Mouse (Mus musculus): ENCODE measurements around the gene Cilp2. TPM values are rescaled to one million over a fixed set of nuclear protein-coding genes. Genes with fewer than 3 reads are reported as not detected.

Gene Cilp2
- polyA plus RNA-seq, 1 experiment from 2014 or later = 0.03 TPM

GRCm38 (mm10) chr8:69847167-69848065 is 40.1 kb downstream of the Cilp2 start:
- no peak overlapping the region for H3K4me2 ChIP-seq
- ATAC-seq (ENCODE audit: insufficient read depth) = no peak
- 48% methylated on average over 3 of the region's 3 CpGs for WGBS (ENCODE audit: insufficient replicate concordance)

GRCm38 (mm10) chr8:69837057-69837682 is 50.3 kb downstream of the Cilp2 start:
- ATAC-seq (ENCODE audit: insufficient read depth) = no peak
- Histone ChIP-seq H3K4me1 (replicated peaks) (peaks cover 13% of the 10 kb centered on the region), H3K27ac (replicated peaks) (no peak overlapping the region)

More at GRCm38 (mm10) chr8:69847167-69848065, 40.1 kb downstream of the Cilp2 start:
- Histone ChIP-seq H3K27me3 (no peaks in the 10 kb centered on the region), H3K9me3 (replicated peaks) (no peaks in the 10 kb centered on the region), H3K4me1 (replicated peaks) (peaks cover 16% of the 10 kb centered on the region), H3K9ac (no peak overlapping the region), H3K27ac (replicated peaks) (no peak overlapping the region), H3K4me3 (replicated peaks) (no peak overlapping the region), H3K36me3 (replicated peaks) (no peaks in the 10 kb centered on the region)

GRCm38 (mm10) chr8:69832298-69832853 is 55.1 kb downstream of the Cilp2 start, which contains the start of gene Pbx4:
Gene Pbx4, plus strand, starts transcription at chr8:69832491.
- H3K4me3 ChIP-seq (replicated peaks) = peak within 1 kb of the TSS; percentile 69
- H3K9me3 ChIP-seq (replicated peaks) = no peaks in the 10 kb centered on the region
- peak within 1 kb of the TSS; percentile 70 for H3K9ac ChIP-seq
- peak within 1 kb of the TSS; percentile 96 for H3K4me2 ChIP-seq
- no peaks in the 10 kb centered on the region for H3K36me3 ChIP-seq (replicated peaks)
- under 1% methylated on average over 38 of the region's 38 CpGs for WGBS (ENCODE audit: insufficient replicate concordance)
- no peaks in the 10 kb centered on the region; the same call in 1 of the 2 replicates for H3K27me3 ChIP-seq
- H3K4me1 ChIP-seq (replicated peaks) = peaks cover 19% of the 10 kb centered on the region
- peak within 1 kb of the TSS; percentile 53; the same call in 1 of the 2 replicates for H3K27ac ChIP-seq (replicated peaks)
- ATAC-seq (ENCODE audit: insufficient read depth) = peak; percentile 90

More at GRCm38 (mm10) chr8:69837057-69837682, 50.3 kb downstream of the Cilp2 start:
- Histone ChIP-seq H3K9me3 (replicated peaks) (no peaks in the 10 kb centered on the region), H3K9ac (no peak overlapping the region), H3K4me2 (no peak overlapping the region), H3K4me3 (replicated peaks) (no peak overlapping the region), H3K36me3 (replicated peaks) (no peaks in the 10 kb centered on the region), H3K27me3 (no peaks in the 10 kb centered on the region; the same call in 1 of the 2 replicates)
- WGBS (ENCODE audit: insufficient replicate concordance) = 56% methylated on average over 8 of the region's 8 CpGs

Other genes with a start within 250 kb of the Cilp2 start
- gene Zfp964, start 233.2 kb downstream of the Cilp2 start, polyA plus RNA-seq (2015; fragmentation: Nextera tagmentation; extraction: Ambion mirVana) = 0.44 and 0.54 TPM in 2 replicates
- 10.7 and 11.3 TPM in 2 replicates for gene Zfp869, start 177.0 kb downstream of the Cilp2 start, polyA plus RNA-seq (2015; fragmentation: Nextera tagmentation; extraction: Ambion mirVana)
- gene Zfp963, start 137.7 kb downstream of the Cilp2 start, polyA plus RNA-seq (2015; fragmentation: Nextera tagmentation; extraction: Ambion mirVana) = 2.0 and 2.2 TPM in 2 replicates
- gene Gm20422, start 112.8 kb downstream of the Cilp2 start, polyA plus RNA-seq (2015; fragmentation: Nextera tagmentation; extraction: Ambion mirVana) = 0.62 TPM in 1 of 2 replicates, not detected in the other
- 19.6 and 23.0 TPM in 2 replicates for gene Atp13a1, start 96.5 kb downstream of the Cilp2 start, polyA plus RNA-seq (2015; fragmentation: Nextera tagmentation; extraction: Ambion mirVana)
- gene Zfp866, start 96.5 kb downstream of the Cilp2 start, polyA plus RNA-seq (2015; fragmentation: Nextera tagmentation; extraction: Ambion mirVana) = 7.4 and 8.5 TPM in 2 replicates
- gene Gmip, start 79.0 kb downstream of the Cilp2 start, polyA plus RNA-seq (2015; fragmentation: Nextera tagmentation; extraction: Ambion mirVana) = 5.7 and 7.5 TPM in 2 replicates
- 0.06 TPM in 2 replicates for gene Lpar2, start 65.3 kb downstream of the Cilp2 start, polyA plus RNA-seq (2015; fragmentation: Nextera tagmentation; extraction: Ambion mirVana)
- 2.0 and 2.4 TPM in 2 replicates for gene Pbx4, start 55.2 kb downstream of the Cilp2 start, polyA plus RNA-seq (2015; fragmentation: Nextera tagmentation; extraction: Ambion mirVana)
- 2.1 TPM in 2 replicates for gene Tssk6, start 14.5 kb upstream of the Cilp2 start, polyA plus RNA-seq (2015; fragmentation: Nextera tagmentation; extraction: Ambion mirVana)
- gene Ndufa13, start 14.9 kb upstream of the Cilp2 start, polyA plus RNA-seq (2015; fragmentation: Nextera tagmentation; extraction: Ambion mirVana) = 89.7 and 96.9 TPM in 2 replicates
- gene Yjefn3, start 15.0 kb upstream of the Cilp2 start, polyA plus RNA-seq (2015; fragmentation: Nextera tagmentation; extraction: Ambion mirVana) = 0.51 and 0.54 TPM in 2 replicates
- 28.0 and 32.2 TPM in 2 replicates for gene Gatad2a, start 108.7 kb upstream of the Cilp2 start, polyA plus RNA-seq (2015; fragmentation: Nextera tagmentation; extraction: Ambion mirVana)
- 23.0 and 25.6 TPM in 2 replicates for gene Mau2, start 155.0 kb upstream of the Cilp2 start, polyA plus RNA-seq (2015; fragmentation: Nextera tagmentation; extraction: Ambion mirVana)
- 15.3 and 16.2 TPM in 2 replicates for gene Sugp1, start 155.1 kb upstream of the Cilp2 start, polyA plus RNA-seq (2015; fragmentation: Nextera tagmentation; extraction: Ambion mirVana)
- 1.6 and 2.3 TPM in 2 replicates for gene Tm6sf2, start 185.2 kb upstream of the Cilp2 start, polyA plus RNA-seq (2015; fragmentation: Nextera tagmentation; extraction: Ambion mirVana)
- gene Hapln4, start 195.8 kb upstream of the Cilp2 start, polyA plus RNA-seq (2015; fragmentation: Nextera tagmentation; extraction: Ambion mirVana) = 0.05 and 0.06 TPM in 2 replicates
- gene Ncan, start 233.2 kb upstream of the Cilp2 start, polyA plus RNA-seq (2015; fragmentation: Nextera tagmentation; extraction: Ambion mirVana) = 0.02 and 0.03 TPM in 2 replicates
- gene Nr2c2ap, start 243.6 kb upstream of the Cilp2 start, polyA plus RNA-seq (2015; fragmentation: Nextera tagmentation; extraction: Ambion mirVana) = 16.8 and 17.4 TPM in 2 replicates

Measured in liver, embryonic 15.5 days (tissue).